Mouse (Mus musculus) embryonic facial prominence, embryonic 11.5 days (tissue): ENCODE measurements around the gene Btbd6. TPM values are rescaled to one million over a fixed set of nuclear protein-coding genes. Genes with fewer than 3 reads are reported as not detected.

ENCODE experiments used
- ATAC-seq: fragments of 200-750 bp; cut with Nextera tagmentation; replicated peaks from 2 replicates; pipeline ENCODE4 v1.8.0; 2017; ENCODE audit warnings: low read depth; ENCODE audit not compliant: insufficient number of reproducible peaks, low FRiP score, low TSS enrichment
- DNase-seq: peaks from one replicate; pipeline ENCODE4 v3.0.0-alpha.2; 2015; ENCODE audit warnings: low spot score
- H3K27ac ChIP-seq: fragments of 300-500 bp; sonication (generic); replicated peaks from 2 replicates; pipeline ENCODE4 v1.5.1; 2014; ENCODE audit warnings: mild to moderate bottlenecking, low read depth, low read length, control low read depth
- H3K27me3 ChIP-seq: fragments of 300-500 bp; sonication (generic); 2 replicates; pipeline ENCODE4 v1.6.1; 2014; ENCODE audit warnings: mild to moderate bottlenecking, low read length, moderate library complexity, mixed read lengths; ENCODE audit not compliant: control insufficient read depth, insufficient read depth
- H3K36me3 ChIP-seq: fragments of 300-500 bp; sonication (generic); replicated peaks from 2 replicates; pipeline ENCODE4 v1.6.1; 2014; ENCODE audit warnings: low read depth, mild to moderate bottlenecking, low read length, moderate library complexity, mixed read lengths; ENCODE audit not compliant: control insufficient read depth, insufficient read depth
- H3K4me1 ChIP-seq: fragments of 300-500 bp; sonication (generic); 2 replicates; pipeline ENCODE4 v1.6.1; 2014; ENCODE audit warnings: low read length, mixed read lengths; ENCODE audit not compliant: control insufficient read depth, insufficient read depth
- H3K4me2 ChIP-seq: fragments of 300-500 bp; sonication (generic); 2 replicates; pipeline ENCODE4 v1.6.1; 2014; ENCODE audit warnings: low read depth, mild to moderate bottlenecking, control low read depth, low read length, moderate library complexity
- H3K4me3 ChIP-seq: fragments of 300-500 bp; sonication (generic); 2 replicates; pipeline ENCODE4 v1.5.1; 2014; ENCODE audit warnings: low read depth, low read length, control low read depth
- H3K9ac ChIP-seq: fragments of 300-500 bp; sonication (generic); replicated peaks from 2 replicates; pipeline ENCODE4 v1.6.1; 2014; ENCODE audit warnings: mild to moderate bottlenecking, control low read depth, low read length
- H3K9me3 ChIP-seq: fragments of 300-500 bp; sonication (generic); replicated peaks from 2 replicates; pipeline ENCODE4 v1.6.1; 2016; ENCODE audit warnings: mild to moderate bottlenecking, low read length, inconsistent platforms, mixed read lengths; ENCODE audit not compliant: control insufficient read depth
- WGBS: fragments of 180-500 bp; shearing (Covaris S2); extraction: QIAGEN DNeasy Blood & Tissue Kit; methylation state at CpG from one replicate; pipeline ENCODE4 v1.1.7; 2014; 5-methylcytosine and 5-hydroxymethylcytosine counted together
- polyA plus RNA-seq: library from polyadenylated mRNA; unstranded; fragments of >200 nt; fragmentation: Nextera tagmentation; extraction: Ambion mirVana; gene quantifications from 2 replicates; pipeline ENCODE4 v1.2.1, GENCODE M21; 2014

Gene Btbd6
- polyA plus RNA-seq, 1 experiment from 2014 or later: 19.7 TPM

DNA sequence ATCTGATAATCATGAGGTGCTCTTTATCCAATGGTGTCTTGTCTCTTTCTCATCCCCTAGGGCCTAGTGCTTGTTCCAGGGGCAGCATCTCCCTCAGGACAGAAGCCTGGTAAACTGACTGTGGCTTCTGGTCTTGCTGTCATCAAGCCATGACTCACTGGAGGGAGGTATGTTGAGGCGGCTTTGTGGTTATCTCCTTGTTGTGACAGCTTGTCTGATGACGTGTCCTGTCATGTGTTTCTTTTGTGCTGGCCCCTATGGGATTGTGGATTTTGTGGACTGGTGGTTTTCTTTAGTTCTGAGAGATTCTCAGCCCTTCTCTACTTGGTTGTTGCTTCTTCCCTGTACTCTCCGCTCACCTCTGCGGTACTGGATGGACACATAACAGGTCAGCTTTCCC, 46.8 kb downstream of the Btbd6 start:
- Histone ChIP-seq H3K4me2 (no peak overlapping the region), H3K36me3 (no peaks in the 10 kb centered on the region; the same call in 1 of the 2 replicates), H3K4me3 (no peak overlapping the region), H3K27me3 (no peaks in the 10 kb centered on the region), H3K9me3 (no peaks in the 10 kb centered on the region), H3K4me1 (no peaks in the 10 kb centered on the region), H3K9ac (no peak overlapping the region), H3K27ac (no peak overlapping the region)
- DNase-seq: no peak
- ATAC-seq: no peak
- WGBS: 85% methylated on average over 4 of the region's 4 CpGs

DNA sequence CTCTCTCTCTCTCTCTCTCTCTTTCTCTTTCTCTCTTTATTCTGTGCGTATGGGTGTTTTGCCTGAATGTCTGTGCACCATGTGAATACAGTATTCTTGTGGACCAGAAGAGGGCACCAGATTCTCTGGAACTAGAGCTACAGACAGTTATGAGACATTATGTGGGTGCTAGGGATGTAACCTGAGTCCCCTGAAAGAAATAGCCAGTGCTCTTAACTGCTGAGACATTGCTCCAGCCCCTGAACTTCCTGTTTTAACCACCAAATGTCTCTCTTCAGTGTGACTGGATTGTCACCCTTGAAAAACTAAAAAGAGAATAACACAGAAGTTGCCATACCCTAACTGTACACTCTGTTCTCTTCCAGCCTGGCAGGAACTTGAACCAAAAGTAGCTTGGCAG, 50.3 kb downstream of the Btbd6 start:
- no peak overlapping the region for H3K4me2 ChIP-seq
- DNase-seq: no peak
- no peaks in the 10 kb centered on the region for H3K27me3 ChIP-seq
- no peaks in the 10 kb centered on the region for H3K9me3 ChIP-seq
- no peak overlapping the region for H3K4me3 ChIP-seq
- no peak for ATAC-seq
- H3K9ac ChIP-seq: no peak overlapping the region
- no peaks in the 10 kb centered on the region; the same call in 1 of the 2 replicates for H3K36me3 ChIP-seq
- no peak overlapping the region for H3K27ac ChIP-seq
- no peaks in the 10 kb centered on the region for H3K4me1 ChIP-seq
- 92% methylated on average over 1 of the region's 1 CpGs for WGBS

DNA sequence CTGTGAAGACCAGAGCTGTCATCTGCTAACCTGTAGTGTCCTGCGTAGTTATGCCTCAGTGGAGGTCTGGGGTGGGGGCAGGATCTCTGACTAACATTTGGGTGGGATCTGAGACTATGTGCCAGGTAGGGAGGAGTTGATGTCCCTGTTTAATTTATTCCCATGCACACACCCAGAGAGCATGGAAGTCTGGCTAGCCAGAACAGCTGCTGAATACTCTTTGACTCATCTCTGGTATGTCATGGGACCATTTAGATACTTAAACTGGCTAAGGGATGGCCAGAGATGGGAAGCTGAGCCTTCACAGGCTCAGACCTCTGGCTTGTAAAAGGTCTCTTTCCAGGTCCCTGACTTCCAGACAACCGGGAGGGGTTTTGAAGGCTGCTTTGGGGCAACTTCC, 51.2 kb downstream of the Btbd6 start:
- DNase-seq: no peak
- 78% methylated on average over 2 of the region's 2 CpGs for WGBS
- Histone ChIP-seq H3K27me3 (no peaks in the 10 kb centered on the region), H3K27ac (no peak overlapping the region), H3K36me3 (no peaks in the 10 kb centered on the region; the same call in 1 of the 2 replicates), H3K4me1 (no peaks in the 10 kb centered on the region), H3K9ac (no peak overlapping the region), H3K4me2 (no peak overlapping the region), H3K9me3 (no peaks in the 10 kb centered on the region), H3K4me3 (no peak overlapping the region)
- no peak for ATAC-seq

DNA sequence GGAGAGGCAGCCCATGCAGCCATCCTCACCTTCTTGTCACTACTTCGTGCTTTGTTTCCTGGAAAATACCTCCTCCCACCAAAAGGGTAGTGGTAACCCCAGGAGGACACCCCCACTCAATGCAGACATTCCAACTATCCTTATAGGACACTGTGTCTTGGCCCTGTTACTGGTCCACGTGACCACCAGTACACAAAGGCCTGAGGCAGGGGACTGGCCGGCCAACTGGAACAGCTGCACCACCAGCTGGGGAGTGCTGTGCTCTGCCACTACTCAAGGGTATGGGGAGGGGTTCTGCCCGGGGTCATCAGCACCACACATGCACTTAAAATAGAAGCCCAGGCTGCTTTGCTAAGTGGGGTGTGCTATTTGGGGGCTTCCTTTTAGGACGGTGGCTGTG, 51.8 kb downstream of the Btbd6 start:
- Histone ChIP-seq H3K36me3 (no peaks in the 10 kb centered on the region; the same call in 1 of the 2 replicates), H3K9ac (no peak overlapping the region), H3K4me2 (no peak overlapping the region), H3K4me3 (no peak overlapping the region), H3K27ac (no peak overlapping the region), H3K9me3 (no peaks in the 10 kb centered on the region), H3K4me1 (no peaks in the 10 kb centered on the region), H3K27me3 (no peaks in the 10 kb centered on the region)
- ATAC-seq (peak; percentile 35; the same call in 1 of the 2 replicates), DNase-seq (peak; percentile 13)
- 63% methylated on average over 5 of the region's 5 CpGs for WGBS

Other genes with a start within 250 kb of the Btbd6 start
- gene Pld4, start 215.8 kb upstream of the Btbd6 start, polyA plus RNA-seq: 3.4 and 6.5 TPM in 2 replicates
- 0.13 and 0.18 TPM in 2 replicates for gene Ahnak2, start 173.8 kb upstream of the Btbd6 start, polyA plus RNA-seq
- gene Clba1, start 167.5 kb upstream of the Btbd6 start, polyA plus RNA-seq: 8.3 and 9.5 TPM in 2 replicates
- gene Cdca4, start 147.1 kb upstream of the Btbd6 start, polyA plus RNA-seq: 175 and 179 TPM in 2 replicates
- 0.15 TPM in 1 of 2 replicates, not detected in the other for gene Gpr132, start 108.3 kb upstream of the Btbd6 start, polyA plus RNA-seq
- 3.5 and 5.7 TPM in 2 replicates for gene Jag2, start 46.7 kb upstream of the Btbd6 start, polyA plus RNA-seq
- gene Nudt14, start 34.4 kb upstream of the Btbd6 start, polyA plus RNA-seq: 75.8 and 83.4 TPM in 2 replicates
- gene Brf1, start 24.2 kb downstream of the Btbd6 start, polyA plus RNA-seq: 48.5 and 50.8 TPM in 2 replicates
- gene Pacs2, start 38.0 kb downstream of the Btbd6 start, polyA plus RNA-seq: 9.8 and 11.6 TPM in 2 replicates
- gene Tex22, start 98.0 kb downstream of the Btbd6 start, polyA plus RNA-seq: not detected in 2 replicates
- gene Mta1, start 121.8 kb downstream of the Btbd6 start, polyA plus RNA-seq: 18.7 and 20.7 TPM in 2 replicates
- gene Crip2, start 163.8 kb downstream of the Btbd6 start, polyA plus RNA-seq: 72.7 and 83.3 TPM in 2 replicates
- 63.5 and 72.1 TPM in 2 replicates for gene Crip1, start 169.8 kb downstream of the Btbd6 start, polyA plus RNA-seq
- 26.4 and 27.4 TPM in 2 replicates for gene Tedc1, start 179.9 kb downstream of the Btbd6 start, polyA plus RNA-seq
- gene Tmem121, start 209.4 kb downstream of the Btbd6 start, polyA plus RNA-seq: 5.7 and 8.9 TPM in 2 replicates